Mouse (Mus musculus) midbrain, embryonic 11.5 days (tissue): ENCODE data around the gene Frmd4a. TPM values are rescaled to one million over a fixed set of nuclear protein-coding genes. Genes with fewer than 3 reads are reported as not detected.

Experiments used
- ATAC-seq: fragments of 200-750 bp; cut with Nextera tagmentation; 2 replicates; pipeline ENCODE4 v1.8.0; 2017; ENCODE audit warnings: moderate TSS enrichment, moderate library complexity; ENCODE audit not compliant: low FRiP score
- DNase-seq: peaks from one replicate; pipeline ENCODE4 v3.0.0; 2015; ENCODE audit warnings: low spot score; ENCODE audit errors: missing footprints
- H3K27ac ChIP-seq: fragments of 300-500 bp; sonication (generic); 2 replicates; pipeline ENCODE4 v1.5.1; 2014; ENCODE audit warnings: low read depth, low read length
- H3K27me3 ChIP-seq: fragments of 300-500 bp; sonication (generic); 2 replicates; pipeline ENCODE4 v1.6.1; 2014; ENCODE audit warnings: mild to moderate bottlenecking, low read length, moderate library complexity, mixed read lengths; ENCODE audit not compliant: control insufficient read depth, insufficient read depth
- H3K36me3 ChIP-seq: fragments of 300-500 bp; sonication (generic); 2 replicates; pipeline ENCODE4 v1.6.1; 2014; ENCODE audit warnings: mild to moderate bottlenecking, low read length, moderate library complexity, mixed read lengths; ENCODE audit not compliant: control insufficient read depth, insufficient read depth
- H3K4me1 ChIP-seq: fragments of 300-500 bp; sonication (generic); 2 replicates; pipeline ENCODE4 v1.6.1; 2014; ENCODE audit warnings: low read length; ENCODE audit not compliant: control insufficient read depth, insufficient read depth
- H3K4me2 ChIP-seq: fragments of 300-500 bp; sonication (generic); 2 replicates; pipeline ENCODE4 v1.6.1; 2014; ENCODE audit warnings: mild to moderate bottlenecking, moderate library complexity
- H3K4me3 ChIP-seq: fragments of 300-500 bp; sonication (generic); 2 replicates; pipeline ENCODE4 v1.5.1; 2014; ENCODE audit warnings: low read depth, low read length
- H3K9ac ChIP-seq: fragments of 300-500 bp; sonication (generic); 2 replicates; pipeline ENCODE4 v1.6.1; 2014; ENCODE audit warnings: low read length
- H3K9me3 ChIP-seq: fragments of 300-500 bp; sonication (generic); 2 replicates; pipeline ENCODE4 v1.6.1; 2016; ENCODE audit warnings: low read length; ENCODE audit not compliant: control insufficient read depth
- whole genome bisulfite sequencing: fragments of 180-500 bp; shearing (Covaris S2); extraction: QIAGEN DNeasy Blood & Tissue Kit; methylation state at CpG from one replicate; pipeline ENCODE4 v1.1.7; 2014; 5-methylcytosine and 5-hydroxymethylcytosine counted together
- polyA plus RNA-seq: library from polyadenylated mRNA; unstranded; fragments of >200 nt; fragmentation: Nextera tagmentation; extraction: Ambion mirVana; gene quantifications from 2 replicates; pipeline ENCODE4 v1.2.1, GENCODE M21; 2014

The Frmd4a gene
- polyA plus RNA-seq, 1 experiment from 2014 or later = 35.2 TPM

- no peak overlapping the region for H3K27ac ChIP-seq
Measured at GRCm38 (mm10) chr2:4347782-4348181, 330.3 kb downstream of the Frmd4a start.

GRCm38 (mm10) chr2:4348509-4348908 lies 331.0 kb downstream of the Frmd4a start:
- Histone ChIP-seq H3K27ac (no peak overlapping the region), H3K4me2 (no peak overlapping the region), H3K4me1 (peaks cover 9% of the 10 kb centered on the region; the same call in 1 of the 2 replicates), H3K4me3 (no peak overlapping the region), H3K9me3 (no peaks in the 10 kb centered on the region), H3K27me3 (no peaks in the 10 kb centered on the region), H3K36me3 (no peaks in the 10 kb centered on the region), H3K9ac (no peak overlapping the region)
- no peak for ATAC-seq
- WGBS = 74% methylated on average over 5 of the region's 5 CpGs
- DNase-seq = no peak

More at GRCm38 (mm10) chr2:4347782-4348181, 330.3 kb downstream of the Frmd4a start:
- WGBS = 64% methylated on average over 3 of the region's 3 CpGs
- H3K36me3 ChIP-seq = no peaks in the 10 kb centered on the region
- H3K4me1 ChIP-seq = peaks cover 9% of the 10 kb centered on the region; the same call in 1 of the 2 replicates
- no peak for ATAC-seq
- H3K4me2 ChIP-seq = no peak overlapping the region
- H3K9ac ChIP-seq = no peak overlapping the region
- DNase-seq = no peak
- H3K4me3 ChIP-seq = no peak overlapping the region
- H3K27me3 ChIP-seq = no peaks in the 10 kb centered on the region
- H3K9me3 ChIP-seq = no peaks in the 10 kb centered on the region

- no peak overlapping the region for H3K27ac ChIP-seq
- WGBS = 90% methylated on average over 7 of the region's 7 CpGs
- H3K4me2 ChIP-seq = no peak overlapping the region
- DNase-seq (no peak), ATAC-seq (no peak)
- no peaks in the 10 kb centered on the region for H3K9me3 ChIP-seq
- H3K27me3 ChIP-seq = no peaks in the 10 kb centered on the region
- H3K4me3 ChIP-seq = no peak overlapping the region
- no peaks in the 10 kb centered on the region for H3K4me1 ChIP-seq
- H3K36me3 ChIP-seq = no peaks in the 10 kb centered on the region
- no peak overlapping the region for H3K9ac ChIP-seq
Measured at GRCm38 (mm10) chr2:4356812-4357384, 339.4 kb downstream of the Frmd4a start.

- no peak for DNase-seq
- no peak overlapping the region for H3K4me2 ChIP-seq
- WGBS = 83% methylated on average over 9 of the region's 9 CpGs
- H3K36me3 ChIP-seq = no peaks in the 10 kb centered on the region
- ATAC-seq = no peak
- H3K27me3 ChIP-seq = no peaks in the 10 kb centered on the region
- H3K9ac ChIP-seq = no peak overlapping the region
- H3K9me3 ChIP-seq = no peaks in the 10 kb centered on the region
- H3K4me1 ChIP-seq = no peaks in the 10 kb centered on the region
- H3K4me3 ChIP-seq = no peak overlapping the region
- H3K27ac ChIP-seq = no peak overlapping the region
Measured at GRCm38 (mm10) chr2:4361981-4362834, 344.7 kb downstream of the Frmd4a start.

DNA sequence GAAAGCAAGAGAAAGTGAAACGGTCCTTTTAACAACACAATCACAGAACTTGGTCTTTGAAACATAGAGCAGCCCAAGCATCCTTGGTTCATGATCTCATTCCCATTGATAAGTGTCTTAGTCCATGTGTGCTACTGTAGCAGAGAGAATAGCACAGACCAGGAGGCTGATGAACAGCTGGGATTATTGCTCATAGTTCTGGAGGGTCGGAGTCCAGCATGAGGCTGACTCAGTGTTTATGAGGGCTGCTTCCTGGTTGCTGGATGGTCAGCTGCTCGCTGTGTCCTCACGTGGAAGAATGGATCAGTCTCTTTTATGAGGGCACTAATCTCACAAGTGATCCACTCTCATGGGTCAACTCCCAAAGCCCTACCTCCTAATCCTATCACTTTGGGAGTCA lies 347.4 kb downstream of the Frmd4a start:
- H3K27ac ChIP-seq = no peak overlapping the region
- H3K4me2 ChIP-seq = no peak overlapping the region
- DNase-seq = no peak
- no peak overlapping the region for H3K4me3 ChIP-seq
- no peaks in the 10 kb centered on the region for H3K36me3 ChIP-seq
- H3K27me3 ChIP-seq = no peaks in the 10 kb centered on the region
- no peak overlapping the region for H3K9ac ChIP-seq
- 84% methylated on average over 4 of the region's 4 CpGs for WGBS
- H3K4me1 ChIP-seq = no peaks in the 10 kb centered on the region
- no peak for ATAC-seq
- H3K9me3 ChIP-seq = no peaks in the 10 kb centered on the region

GRCm38 (mm10) chr2:4368544-4368943 lies 351.0 kb downstream of the Frmd4a start:
- no peak overlapping the region for H3K27ac ChIP-seq
- DNase-seq (no peak), ATAC-seq (no peak)
- H3K36me3 ChIP-seq = no peaks in the 10 kb centered on the region
- 87% methylated on average over 6 of the region's 6 CpGs for WGBS
- H3K9ac ChIP-seq = no peak overlapping the region
- no peaks in the 10 kb centered on the region for H3K9me3 ChIP-seq
- no peaks in the 10 kb centered on the region for H3K4me1 ChIP-seq
- H3K4me2 ChIP-seq = no peak overlapping the region
- H3K4me3 ChIP-seq = no peak overlapping the region
- H3K27me3 ChIP-seq = no peaks in the 10 kb centered on the region

- no peaks in the 10 kb centered on the region for H3K27me3 ChIP-seq
- H3K27ac ChIP-seq = no peak overlapping the region
- DNase-seq (no peak), ATAC-seq (no peak)
- H3K9me3 ChIP-seq = no peaks in the 10 kb centered on the region
- 89% methylated on average over 7 of the region's 7 CpGs for WGBS
- H3K4me3 ChIP-seq = no peak overlapping the region
- H3K4me2 ChIP-seq = no peak overlapping the region
- H3K9ac ChIP-seq = no peak overlapping the region
- H3K36me3 ChIP-seq = no peaks in the 10 kb centered on the region
- H3K4me1 ChIP-seq = no peaks in the 10 kb centered on the region
Measured at GRCm38 (mm10) chr2:4370499-4370898, 353.0 kb downstream of the Frmd4a start.

- no peak overlapping the region for H3K9ac ChIP-seq
- no peaks in the 10 kb centered on the region for H3K4me1 ChIP-seq
- H3K27me3 ChIP-seq = no peaks in the 10 kb centered on the region
- H3K4me2 ChIP-seq = no peak overlapping the region
- DNase-seq = no peak
- 97% methylated on average over 1 of the region's 1 CpGs for WGBS
- H3K27ac ChIP-seq = no peak overlapping the region
- no peaks in the 10 kb centered on the region for H3K36me3 ChIP-seq
- no peak for ATAC-seq
- H3K4me3 ChIP-seq = no peak overlapping the region
- no peaks in the 10 kb centered on the region for H3K9me3 ChIP-seq
Measured at GRCm38 (mm10) chr2:4371341-4371740, 353.8 kb downstream of the Frmd4a start.

DNA sequence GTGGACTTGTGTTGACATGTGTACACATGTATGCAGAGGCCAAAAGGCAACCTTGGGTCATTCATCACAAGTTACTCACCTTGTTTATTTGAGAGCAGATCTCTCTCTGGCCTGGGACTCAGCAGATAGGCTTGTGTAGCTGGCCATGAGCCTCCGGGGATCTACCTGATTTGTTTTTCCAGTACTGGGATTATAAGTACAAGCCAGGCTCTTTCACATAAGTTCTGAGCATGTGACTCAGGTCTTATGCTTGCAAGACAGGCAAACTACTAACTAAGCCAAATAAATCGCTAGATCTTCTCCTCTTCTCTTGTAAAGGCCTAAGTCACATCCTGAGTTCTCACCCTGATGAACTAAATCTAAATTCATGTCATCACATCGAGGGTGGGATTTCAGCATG lies 361.3 kb downstream of the Frmd4a start:
- Histone ChIP-seq H3K36me3 (no peaks in the 10 kb centered on the region), H3K4me2 (no peak overlapping the region), H3K4me1 (no peaks in the 10 kb centered on the region), H3K27ac (no peak overlapping the region), H3K9ac (no peak overlapping the region), H3K4me3 (no peak overlapping the region), H3K27me3 (no peaks in the 10 kb centered on the region), H3K9me3 (no peaks in the 10 kb centered on the region)
- WGBS = 81% methylated on average over 3 of the region's 3 CpGs
- DNase-seq = peak; percentile 45
- no peak for ATAC-seq
